Comparison of ENCODE assay signal across 9 mouse cellular contexts in genomic region chr17:53402689-53403306, GRCm38 (mm10).
DNase-seq lines count a peak whose midpoint lies in the region; ATAC-seq and TF ChIP-seq lines count a peak whose summit lies in the region.
"Had no signal": no experiment of that assay in that cellular context is flagged by ENCODE, and none has a peak within 500 bp of the region (broad histone marks: within the 10 kb centered on the region; RNA-seq: fewer than 3 reads in every experiment).

No protein-coding gene starts in this region.

- no peak for TF ChIP-seq POLR2A in cortical plate, adult 2 months (IDR thresholded peaks at IDR 0.05; ENCODE audit: extremely low read depth, insufficient read depth, low read length)

- H3K4me2 ChIP-seq in hindbrain, embryonic 14.5 days (replicated peaks) = no peak overlapping the region
- H3K4me2 ChIP-seq in heart, postnatal 0 days (ENCODE audit: low read depth, low read length) = peak overlapping the region; percentile 34
- H3K4me2 ChIP-seq: limb, embryonic 12.5 days had no signal

- POLR2A ChIA-PET in Patski (lab: Charles Lee) = no interaction called here

- H3K9me3 ChIP-seq in hindbrain, embryonic 10.5 days = no peaks in the 10 kb centered on the region
- H3K9me3 ChIP-seq in hindbrain, embryonic 14.5 days (ENCODE audit: control insufficient read depth, low read length) = no peaks in the 10 kb centered on the region
- H3K9me3 ChIP-seq in heart, postnatal 0 days (replicated peaks; ENCODE audit: control insufficient read depth, low read length) = no peaks in the 10 kb centered on the region
- H3K9me3 ChIP-seq: limb, embryonic 12.5 days had no signal

- no peaks in the 10 kb centered on the region for H3K27me3 ChIP-seq in hindbrain, embryonic 10.5 days (ENCODE audit: insufficient read depth, poor library complexity, severe bottlenecking)
- H3K27me3 ChIP-seq in hindbrain, embryonic 14.5 days (ENCODE audit: control insufficient read depth, insufficient read depth, low read length) = no peaks in the 10 kb centered on the region
- no peaks in the 10 kb centered on the region for H3K27me3 ChIP-seq in Patski
- no peaks in the 10 kb centered on the region for H3K27me3 ChIP-seq in heart, postnatal 0 days (ENCODE audit: control insufficient read depth, insufficient read depth, low read length)
- H3K27me3 ChIP-seq: limb, embryonic 12.5 days had no signal

- no peak for TF ChIP-seq EP300 in heart, postnatal 0 days (IDR thresholded peaks at IDR 0.05; ENCODE audit: low read depth)

- no peaks in the 10 kb centered on the region for H3K4me1 ChIP-seq in hindbrain, embryonic 10.5 days (replicated peaks)
- H3K4me1 ChIP-seq in hindbrain, embryonic 14.5 days (replicated peaks; ENCODE audit: control insufficient read depth, insufficient read depth, low read length) = no peaks in the 10 kb centered on the region
- H3K4me1 ChIP-seq in cortical plate, adult 2 months (ENCODE audit: control insufficient read depth, insufficient read depth, low read length) = no peaks in the 10 kb centered on the region
- no peaks in the 10 kb centered on the region for H3K4me1 ChIP-seq in heart, postnatal 0 days (ENCODE audit: control insufficient read depth, insufficient read depth)
- H3K4me1 ChIP-seq: limb, embryonic 12.5 days had no signal

- H3K36me3 ChIP-seq in hindbrain, embryonic 10.5 days = no peaks in the 10 kb centered on the region
- H3K36me3 ChIP-seq in hindbrain, embryonic 14.5 days (replicated peaks; ENCODE audit: control insufficient read depth, insufficient read depth) = no peaks in the 10 kb centered on the region
- no peaks in the 10 kb centered on the region for H3K36me3 ChIP-seq in heart, postnatal 0 days (replicated peaks; ENCODE audit: control insufficient read depth, insufficient read depth, low read length)
- H3K36me3 ChIP-seq: limb, embryonic 12.5 days had no signal

- no peak overlapping the region for H3K27ac ChIP-seq in hindbrain, embryonic 10.5 days
- H3K27ac ChIP-seq in hindbrain, embryonic 14.5 days = no peak overlapping the region
- H3K27ac ChIP-seq in cortical plate, adult 2 months (ENCODE audit: insufficient read depth, low read length) = no peak overlapping the region
- no peak overlapping the region for H3K27ac ChIP-seq in heart, postnatal 0 days (ENCODE audit: low read depth)
- H3K27ac ChIP-seq: limb, embryonic 12.5 days had no signal

- 50% methylated on average over 10 of the region's 10 CpGs for WGBS in hindbrain, embryonic 10.5 days
- 48% methylated on average over 10 of the region's 10 CpGs for WGBS in hindbrain, embryonic 14.5 days
- WGBS in heart, postnatal 0 days = 28% methylated on average over 10 of the region's 10 CpGs

- DNase-seq in hindbrain, embryonic 10.5 days (ENCODE audit: low spot score) = peak; percentile 15
- DNase-seq in hindbrain, embryonic 14.5 days (ENCODE audit: low spot score) = no peak
- no peak for DNase-seq in Patski (ENCODE audit: low read depth, low spot score)
- DNase-seq in heart, postnatal 0 days (ENCODE audit: low spot score) = no peak
- DNase-seq in left cerebral cortex, postnatal 4 days = peak; percentile 32
- peak; percentile 10 for DNase-seq in ovary, postnatal 10 days (ENCODE audit: low spot score)

- intact Hi-C loops in left cerebral cortex, postnatal 4 days (cut with DNase I) = no loop called here

- TF ChIP-seq CTCF in Patski (IDR thresholded peaks at IDR 0.05) = peak; percentile 58
- peak; percentile 33; the same call in 1 of the 2 replicates for TF ChIP-seq CTCF in cortical plate, adult 2 months (IDR thresholded peaks at IDR 0.05; ENCODE audit: extremely low read depth, insufficient read depth, low read length)
- TF ChIP-seq CTCF in heart, postnatal 0 days (IDR thresholded peaks at IDR 0.05; ENCODE audit: low read depth) = peak; percentile 47

- no peak for ATAC-seq in hindbrain, embryonic 14.5 days (ENCODE audit: low FRiP score)
- ATAC-seq in Patski = no peak
- no peak for ATAC-seq in heart, postnatal 0 days (ENCODE audit: insufficient read depth, low read depth)
- ATAC-seq in activated CD4-positive, CD25-positive, alpha-beta regulatory T cell, adult 4 months = no peak

- in situ Hi-C loops in Patski (cut with MboI; ENCODE audit: low pct_unique_long_range_greater_than_20kb) = no loop called here

- H3K4me3 ChIP-seq in hindbrain, embryonic 10.5 days = no peak overlapping the region
- no peak overlapping the region for H3K4me3 ChIP-seq in hindbrain, embryonic 14.5 days (replicated peaks; ENCODE audit: low read length)
- no peak overlapping the region for H3K4me3 ChIP-seq in cortical plate, adult 2 months (ENCODE audit: insufficient read depth, low read length)
- no peak overlapping the region for H3K4me3 ChIP-seq in heart, postnatal 0 days (ENCODE audit: low read depth, low read length)
- H3K4me3 ChIP-seq: limb, embryonic 12.5 days had no signal

- H3K9ac ChIP-seq in hindbrain, embryonic 14.5 days = no peak overlapping the region
- H3K9ac ChIP-seq in heart, postnatal 0 days (replicated peaks; ENCODE audit: low read depth, low read length) = no peak overlapping the region
- H3K9ac ChIP-seq: limb, embryonic 12.5 days had no signal

- CTCF ChIA-PET in Patski (lab: Charles Lee) = interaction anchor here (0.8 to 1.6 kb wide), 4 partner anchors 10 to 80 kb away, joined by 3 read pairs; no protein-coding TSS in a partner anchor

Comparison
In these comparisons a context has a peak if more than half of its experiments do, and no peak if none do; other contexts are left out.
1. DNase-seq: peak in hindbrain, embryonic 10.5 days (single experiment), left cerebral cortex, postnatal 4 days (single experiment) and ovary, postnatal 10 days (single experiment); none in hindbrain, embryonic 14.5 days (single experiment), Patski (single experiment) and heart, postnatal 0 days (single experiment).
2. Peak in every context shown above with its lines, with median percentiles within 50 percentile points of each other: CTCF ChIP-seq.